Mouse (Mus musculus) ES-E14 (cell line): ENCODE measurements around the gene Soat2. TPM values are rescaled to one million over a fixed set of nuclear protein-coding genes. Genes with fewer than 3 reads are reported as not detected.

Experiments
- DNase-seq: peaks from one replicate; pipeline ENCODE4 v3.0.0-alpha.2; 2013; ENCODE audit warnings: low read depth, low spot score
- H3K27ac ChIP-seq: 2 replicates; pipeline ENCODE4 v1.5.1; 2012; ENCODE audit warnings: low read depth, mild to moderate bottlenecking, low read length, moderate library complexity, mixed read lengths; ENCODE audit not compliant: poor library complexity, insufficient read depth, severe bottlenecking
- H3K36me3 ChIP-seq: 2 replicates; pipeline ENCODE4 v1.6.1; 2012; ENCODE audit warnings: mild to moderate bottlenecking, low read length, moderate library complexity, mixed read lengths; ENCODE audit not compliant: control insufficient read depth, poor library complexity, insufficient read depth, severe bottlenecking
- H3K4me1 ChIP-seq, 2 experiments: fragments of 150-350 bp in 1 of 2; sonication (generic) in 1 of 2; 2 replicates each; pipeline ENCODE4 v1.6.1; 2012; ENCODE audit warnings: low read length in 2 of 2, mild to moderate bottlenecking in 1 of 2, mixed read lengths in 1 of 2; ENCODE audit not compliant: control insufficient read depth in 2 of 2, insufficient read depth in 2 of 2, poor library complexity in 1 of 2
- H3K4me3 ChIP-seq, 2 experiments: fragments of 150-350 bp in 1 of 2; sonication (generic) in 1 of 2; 2 replicates each; pipeline ENCODE4 v1.5.1; 2012; ENCODE audit warnings: low read length in 2 of 2, low read depth in 1 of 2, mild to moderate bottlenecking in 1 of 2, mixed read lengths in 1 of 2; ENCODE audit not compliant: insufficient read depth in 1 of 2, poor library complexity in 1 of 2, severe bottlenecking in 1 of 2
- H3K9ac ChIP-seq: 2 replicates; pipeline ENCODE4 v1.6.1; 2012; ENCODE audit warnings: low read depth, mild to moderate bottlenecking, low read length, mixed read lengths; ENCODE audit not compliant: poor library complexity, insufficient read depth, severe bottlenecking
- H3K9me3 ChIP-seq: fragments of 150-350 bp; sonication (generic); 2 replicates; pipeline ENCODE4 v1.6.1; 2012; ENCODE audit warnings: low read depth, mild to moderate bottlenecking, low read length; ENCODE audit not compliant: control insufficient read depth, insufficient read depth
- CHD2 ChIP-seq: IDR thresholded peaks from 2 replicates; pipeline ENCODE4 v1.6.1; 2014; ENCODE audit warnings: mild to moderate bottlenecking, low read depth, low read length, inconsistent platforms
- HCFC1 ChIP-seq: IDR thresholded peaks from 2 replicates; pipeline ENCODE4 v1.6.1; 2012; ENCODE audit warnings: low read length, inconsistent platforms, borderline replicate concordance; ENCODE audit not compliant: insufficient read depth
- MAFK ChIP-seq: IDR thresholded peaks from 2 replicates; pipeline ENCODE4 v1.6.1; 2014; ENCODE audit warnings: mild to moderate bottlenecking, low read depth, low read length, inconsistent platforms; ENCODE audit not compliant: insufficient read depth
- ZC3H11A ChIP-seq: IDR thresholded peaks from 2 replicates; pipeline ENCODE4 v1.6.1; 2012; ENCODE audit warnings: low read depth, mild to moderate bottlenecking, inconsistent platforms, low read length, borderline replicate concordance
- ZNF384 ChIP-seq: IDR thresholded peaks from 2 replicates; pipeline ENCODE4 v1.6.1; 2012; ENCODE audit warnings: low read depth, low read length, inconsistent platforms
- in situ Hi-C, 2 experiments: fragments of 600-800 bp; cut with MboI; formaldehyde crosslinking; loops; one replicate each; pipeline ENCODE4 v1.15.1; 2025; ENCODE audit warnings: low sequenced_read_pairs in 2 of 2, inconsistent platforms in 1 of 2; ENCODE audit not compliant: unreplicated experiment in 2 of 2
- total RNA-seq: library from RNA; depleted of rRNA; stranded (reverse); fragments of 300-350 nt; gene quantifications from 2 replicates; pipeline ENCODE4 v1.2.3, GENCODE M21; 2012

Soat2 gene
- total RNA-seq, 1 experiment, result 5.3 TPM

GRCm38 (mm10) chr15:102144726-102145125 is 5.6 kb upstream of the Soat2 start:
- Histone ChIP-seq H3K9ac (0 out of 2 replicates have a peak overlapping the region, but pooled peaks have one; percentile 4), H3K4me1 (peaks cover 0 to 2% of the 10 kb centered on the region in 2 experiments; a peak in 1 of 4 replicates), H3K27ac (no peak overlapping the region), H3K36me3 (no peaks in the 10 kb centered on the region), H3K4me3 (peak overlapping the region; percentile 44 to 54; a peak in 3 of 4 replicates), H3K9me3 (no peaks in the 10 kb centered on the region)
- no peak for DNase-seq
- TF ChIP-seq HCFC1, result no peak
- TF ChIP-seq CHD2, result no peak
- TF ChIP-seq ZC3H11A, result no peak
- TF ChIP-seq ZNF384, result no peak
- no peak for TF ChIP-seq MAFK
- in situ Hi-C loops, result no loop called here

- Histone ChIP-seq H3K4me3 (no peak overlapping the region), H3K4me1 (peaks cover 0 to 4% of the 10 kb centered on the region in 2 experiments; a peak in 1 of 4 replicates), H3K36me3 (no peaks in the 10 kb centered on the region), H3K9ac (no peak overlapping the region), H3K27ac (no peak overlapping the region), H3K9me3 (no peaks in the 10 kb centered on the region)
- TF ChIP-seq ZC3H11A (no peak), ZNF384 (no peak), HCFC1 (no peak), MAFK (no peak), CHD2 (no peak)
- no peak for DNase-seq
- in situ Hi-C loops, result no loop called here
Observed at GRCm38 (mm10) chr15:102145330-102145729, 5.0 kb upstream of the Soat2 start.

GRCm38 (mm10) chr15:102146089-102146488 is 4.2 kb upstream of the Soat2 start:
- H3K4me3 ChIP-seq, result no peak overlapping the region
- no peaks in the 10 kb centered on the region for H3K36me3 ChIP-seq
- in situ Hi-C loops, result no loop called here
- H3K4me1 ChIP-seq, result peaks cover 0 to 5% of the 10 kb centered on the region in 2 experiments; a peak in 1 of 4 replicates
- DNase-seq, result no peak
- no peak overlapping the region for H3K9ac ChIP-seq
- no peak for TF ChIP-seq CHD2
- TF ChIP-seq ZNF384, result peak; percentile 20; the same call in 1 of the 2 replicates
- H3K27ac ChIP-seq, result no peak overlapping the region
- no peaks in the 10 kb centered on the region for H3K9me3 ChIP-seq

- no peak overlapping the region for H3K4me3 ChIP-seq
- H3K27ac ChIP-seq, result no peak overlapping the region
- DNase-seq, result peak; percentile 35
- no peaks in the 10 kb centered on the region for H3K9me3 ChIP-seq
- TF ChIP-seq ZNF384 (no peak), HCFC1 (no peak), MAFK (no peak), CHD2 (no peak), ZC3H11A (no peak)
- H3K9ac ChIP-seq, result no peak overlapping the region
- peaks cover 0 to 6% of the 10 kb centered on the region in 2 experiments; a peak in 1 of 4 replicates for H3K4me1 ChIP-seq
- H3K36me3 ChIP-seq, result no peaks in the 10 kb centered on the region
- in situ Hi-C loops, result no loop called here
Observed at GRCm38 (mm10) chr15:102146882-102147281, 3.4 kb upstream of the Soat2 start.
